Mouse (Mus musculus) spleen, adult 2 months (tissue): ENCODE data around the gene Phactr1. TPM values are rescaled to one million over a fixed set of nuclear protein-coding genes. Genes with fewer than 3 reads are reported as not detected.

Experiments
- DNase-seq, 2 experiments: peaks; one replicate each; pipeline versions ENCODE4 v3.0.0 to v3.0.0-alpha.2; 2012 to 2021; ENCODE audit warnings: low spot score in 2 of 2, low read depth in 1 of 2
- H3K27ac ChIP-seq: fragments of 200-500 bp; 2 replicates; pipeline ENCODE4 v1.5.1; 2012; ENCODE audit warnings: low read length, inconsistent platforms; ENCODE audit not compliant: insufficient read depth
- H3K27me3 ChIP-seq: fragments of 200-500 bp; 2 replicates; pipeline ENCODE4 v1.6.1; 2012; ENCODE audit warnings: mild to moderate bottlenecking, moderate library complexity, low read length, inconsistent platforms; ENCODE audit not compliant: control insufficient read depth, insufficient read depth
- H3K36me3 ChIP-seq: fragments of 200-500 bp; 2 replicates; pipeline ENCODE4 v1.6.1; 2012; ENCODE audit warnings: mild to moderate bottlenecking, low read length, inconsistent platforms; ENCODE audit not compliant: control insufficient read depth, insufficient read depth
- H3K4me1 ChIP-seq: fragments of 200-500 bp; 2 replicates; pipeline ENCODE4 v1.6.1; 2011; ENCODE audit warnings: inconsistent platforms; ENCODE audit not compliant: control insufficient read depth, insufficient read depth, insufficient read length
- H3K4me3 ChIP-seq: fragments of 200-500 bp; 2 replicates; pipeline ENCODE4 v1.5.1; 2011; ENCODE audit warnings: mild to moderate bottlenecking, inconsistent platforms; ENCODE audit not compliant: insufficient read depth, insufficient read length; ENCODE audit errors: extremely low read depth
- CTCF ChIP-seq: fragments of 200-500 bp; IDR thresholded peaks from 2 replicates; pipeline ENCODE4 v1.5.1; 2011; ENCODE audit warnings: mild to moderate bottlenecking, inconsistent platforms; ENCODE audit not compliant: insufficient read depth, insufficient read length, insufficient replicate concordance; ENCODE audit errors: extremely low read depth
- POLR2A ChIP-seq: fragments of 200-500 bp; IDR thresholded peaks from 2 replicates; pipeline ENCODE4 v1.6.1; 2011; ENCODE audit warnings: low read depth, low read length, inconsistent platforms
- WGBS: fragments of 180-500 bp; shearing (Covaris S2); methylation state at CpG from one replicate; pipeline ENCODE4 v1.1.7; 2018; 5-methylcytosine and 5-hydroxymethylcytosine counted together
- polyA plus RNA-seq: library from polyadenylated mRNA; depleted of rRNA; stranded (reverse); fragments of >200 nt; gene quantifications from 2 replicates; pipeline ENCODE4 v1.2.3, GENCODE M21; 2012; rRNA removed

The Phactr1 gene
- 0.33 and 0.43 TPM in 2 replicates for polyA plus RNA-seq

- H3K4me1 ChIP-seq, result no peaks in the 10 kb centered on the region
- no peak for DNase-seq
- H3K36me3 ChIP-seq, result no peaks in the 10 kb centered on the region
- no peak within 1 kb of the TSS for H3K27ac ChIP-seq
- TF ChIP-seq POLR2A (no peak), CTCF (no peak)
- 36% methylated on average over 11 of the region's 11 CpGs for WGBS
- no peaks in the 10 kb centered on the region for H3K27me3 ChIP-seq
- H3K4me3 ChIP-seq, result no peak within 1 kb of the TSS
These were observed at the start of gene Phactr1 for GRCm38 (mm10) chr13:42680391-42680994. TSS of gene Phactr1 (plus strand) at chr13:42680623.

- no peak for DNase-seq
- Histone ChIP-seq H3K4me3 (no peak overlapping the region), H3K36me3 (no peaks in the 10 kb centered on the region), H3K4me1 (no peaks in the 10 kb centered on the region), H3K27ac (no peak overlapping the region), H3K27me3 (no peaks in the 10 kb centered on the region)
- 92% methylated on average over 2 of the region's 2 CpGs for WGBS
- TF ChIP-seq POLR2A (no peak), CTCF (no peak)
These were observed 45.5 kb upstream of the Phactr1 start for GRCm38 (mm10) chr13:42634908-42635307.

DNA sequence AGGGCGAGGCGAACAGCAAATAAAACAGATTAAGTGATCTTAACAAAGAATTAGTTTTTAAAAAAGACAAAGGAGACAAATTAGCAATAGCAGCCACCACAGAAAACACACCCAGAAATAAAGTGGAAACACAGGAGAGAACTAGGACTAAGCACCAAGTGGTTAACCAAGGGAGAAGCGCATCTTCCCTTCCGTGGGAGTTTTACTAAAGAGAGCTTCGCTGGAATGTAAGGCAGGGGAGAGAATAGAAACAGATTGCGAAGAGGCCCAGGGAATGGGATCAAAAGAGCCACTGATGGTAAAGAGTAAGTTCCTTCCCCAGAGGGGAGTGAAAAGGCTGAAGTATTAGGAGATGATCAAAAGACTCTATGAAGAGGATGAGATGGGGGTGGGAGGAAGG, 30.2 kb upstream of the Phactr1 start:
- Histone ChIP-seq H3K27me3 (no peaks in the 10 kb centered on the region), H3K27ac (no peak overlapping the region), H3K4me1 (no peaks in the 10 kb centered on the region), H3K4me3 (no peak overlapping the region), H3K36me3 (no peaks in the 10 kb centered on the region)
- no peak for DNase-seq
- no peak for TF ChIP-seq CTCF
- TF ChIP-seq POLR2A, result no peak
- WGBS, result 84% methylated on average over 6 of the region's 6 CpGs

- Histone ChIP-seq H3K4me1 (no peaks in the 10 kb centered on the region; the same call in 1 of the 2 replicates), H3K4me3 (no peak overlapping the region), H3K36me3 (no peaks in the 10 kb centered on the region), H3K27ac (no peak overlapping the region), H3K27me3 (no peaks in the 10 kb centered on the region)
- WGBS, result 86% methylated on average over 7 of the region's 7 CpGs
- TF ChIP-seq CTCF (no peak), POLR2A (no peak)
- no peak for DNase-seq
These were observed 23.6 kb upstream of the Phactr1 start for GRCm38 (mm10) chr13:42656643-42657315.

GRCm38 (mm10) chr13:42671651-42672290, 8.7 kb upstream of the Phactr1 start:
- no peak for DNase-seq
- WGBS, result 76% methylated on average over 10 of the region's 10 CpGs
- Histone ChIP-seq H3K27ac (no peak overlapping the region), H3K4me3 (no peak overlapping the region), H3K36me3 (no peaks in the 10 kb centered on the region), H3K27me3 (no peaks in the 10 kb centered on the region), H3K4me1 (no peaks in the 10 kb centered on the region)
- no peak for TF ChIP-seq POLR2A
- TF ChIP-seq CTCF, result no peak

DNA sequence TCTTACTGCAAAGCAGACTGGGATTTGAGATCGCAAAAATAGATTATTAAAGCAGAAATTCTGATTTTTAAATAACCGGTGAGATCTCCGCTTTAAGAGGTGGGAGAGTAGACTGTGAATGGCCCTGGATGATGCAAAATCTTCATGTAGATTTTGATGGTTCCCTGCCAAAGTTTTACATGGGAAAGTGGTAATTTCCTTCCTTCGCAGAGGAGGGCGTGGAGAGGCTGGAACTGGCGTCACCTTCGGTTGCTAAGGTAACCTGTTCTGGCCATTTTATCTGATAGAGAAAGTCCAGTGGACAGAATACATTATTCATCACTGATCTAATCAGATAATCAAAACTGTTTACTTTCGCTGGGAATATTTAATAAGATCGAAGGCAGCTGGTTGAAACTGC, 876 bp downstream of the Phactr1 start:
- TF ChIP-seq POLR2A (no peak), CTCF (no peak)
- no peak for DNase-seq
- Histone ChIP-seq H3K4me3 (no peak overlapping the region), H3K27ac (no peak overlapping the region), H3K36me3 (no peaks in the 10 kb centered on the region), H3K27me3 (no peaks in the 10 kb centered on the region), H3K4me1 (no peaks in the 10 kb centered on the region)
- 83% methylated on average over 9 of the region's 9 CpGs for WGBS

DNA sequence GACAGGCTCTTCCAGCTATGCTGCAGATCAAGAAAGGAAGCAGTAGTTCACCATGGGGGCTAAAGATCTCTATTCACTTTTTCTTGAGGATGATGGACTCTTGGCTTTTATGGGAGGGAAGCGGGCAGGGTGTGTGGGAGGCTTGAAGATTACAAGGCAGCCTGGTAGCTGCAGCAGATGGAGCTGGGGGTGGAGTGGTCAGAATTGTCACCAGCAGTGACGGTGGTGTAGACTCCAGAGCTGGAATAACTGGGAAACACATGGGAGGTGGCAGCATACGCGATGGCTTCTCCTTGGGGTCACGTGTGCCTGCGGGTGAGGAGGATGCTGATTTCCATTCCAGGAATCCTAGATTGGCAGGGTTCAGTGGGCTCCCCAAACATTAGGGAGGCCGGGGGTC, 3.8 kb downstream of the Phactr1 start:
- TF ChIP-seq CTCF (no peak), POLR2A (no peak)
- Histone ChIP-seq H3K36me3 (no peaks in the 10 kb centered on the region), H3K27ac (no peak overlapping the region), H3K27me3 (no peaks in the 10 kb centered on the region), H3K4me1 (no peaks in the 10 kb centered on the region), H3K4me3 (no peak overlapping the region)
- DNase-seq, result no peak
- WGBS, result 88% methylated on average over 7 of the region's 7 CpGs
